Mouse (Mus musculus) NIH3T3 (cell line): Measurements from ENCODE around the gene Grap2.

ENCODE experiments used
- DNase-seq: peaks from one replicate; pipeline ENCODE4 v3.0.0-alpha.2; 2012; ENCODE audit warnings: low read depth

Gene Grap2

DNA sequence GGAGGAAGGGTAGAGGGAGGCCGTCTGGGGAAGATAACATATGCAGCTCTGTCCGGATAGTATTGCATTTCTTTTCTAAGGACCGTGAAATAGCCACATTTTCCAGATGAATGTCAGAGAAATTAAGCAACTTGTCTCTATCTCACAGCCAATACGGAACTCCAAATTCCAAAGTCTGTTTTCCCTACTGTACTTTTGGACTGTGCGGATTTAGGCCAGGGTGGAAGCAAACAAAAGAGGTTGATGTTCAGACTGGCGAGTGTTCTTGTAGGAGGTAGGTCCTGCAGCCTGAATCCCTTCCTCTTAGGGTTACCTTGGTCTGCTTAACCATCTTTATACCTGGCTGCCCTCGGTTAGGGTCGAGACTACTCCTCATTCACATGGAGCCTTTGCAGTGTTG lies 109.9 kb downstream of the Grap2 start:
- DNase-seq = no peak

DNA sequence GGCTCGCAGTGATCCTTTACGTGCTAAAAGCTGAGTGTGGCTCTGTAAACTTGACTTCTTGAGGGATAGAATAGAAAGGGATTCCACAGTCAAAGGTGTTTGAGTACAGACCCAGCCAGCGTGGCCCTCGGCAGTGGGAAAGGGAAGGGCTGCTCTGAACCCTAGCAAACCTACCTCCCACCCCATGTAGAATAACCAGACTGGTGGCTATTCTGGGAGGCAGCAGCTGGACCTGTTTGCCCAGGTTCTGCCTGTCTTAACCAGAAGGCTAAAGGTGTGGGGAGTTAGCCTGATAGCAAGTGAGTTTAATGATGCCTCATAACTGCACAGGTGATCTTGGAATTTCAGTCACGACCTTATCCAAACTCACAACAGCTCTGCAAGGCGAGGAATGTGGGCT lies 110.8 kb downstream of the Grap2 start:
- no peak for DNase-seq

- no peak for DNase-seq
Measured at GRCm38 (mm10) chr15:80683990-80684389, 111.6 kb downstream of the Grap2 start.

- no peak for DNase-seq
Measured at GRCm38 (mm10) chr15:80684786-80685602, 112.6 kb downstream of the Grap2 start.

DNA sequence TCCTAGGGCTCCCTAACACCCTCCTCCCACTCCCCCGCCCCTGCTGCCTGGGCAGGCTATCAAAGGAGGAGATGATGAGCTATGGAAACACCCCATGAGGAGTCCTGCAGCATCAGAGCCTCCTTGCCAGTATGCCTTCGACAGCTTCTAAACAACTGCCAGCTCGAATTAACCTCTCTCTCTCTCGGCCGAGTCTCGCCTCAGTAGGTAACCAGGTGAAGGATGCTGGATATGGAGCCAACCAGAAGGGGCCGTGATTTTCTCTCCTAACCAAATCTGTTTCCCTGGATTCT lies 113.2 kb downstream of the Grap2 start:
- no peak for DNase-seq

GRCm38 (mm10) chr15:80688536-80688935 lies 116.1 kb downstream of the Grap2 start:
- no peak for DNase-seq

GRCm38 (mm10) chr15:80693492-80693891 lies 121.1 kb downstream of the Grap2 start:
- no peak for DNase-seq

- DNase-seq = peak; percentile 86
Measured at GRCm38 (mm10) chr15:80694125-80694910, 121.9 kb downstream of the Grap2 start.

DNA sequence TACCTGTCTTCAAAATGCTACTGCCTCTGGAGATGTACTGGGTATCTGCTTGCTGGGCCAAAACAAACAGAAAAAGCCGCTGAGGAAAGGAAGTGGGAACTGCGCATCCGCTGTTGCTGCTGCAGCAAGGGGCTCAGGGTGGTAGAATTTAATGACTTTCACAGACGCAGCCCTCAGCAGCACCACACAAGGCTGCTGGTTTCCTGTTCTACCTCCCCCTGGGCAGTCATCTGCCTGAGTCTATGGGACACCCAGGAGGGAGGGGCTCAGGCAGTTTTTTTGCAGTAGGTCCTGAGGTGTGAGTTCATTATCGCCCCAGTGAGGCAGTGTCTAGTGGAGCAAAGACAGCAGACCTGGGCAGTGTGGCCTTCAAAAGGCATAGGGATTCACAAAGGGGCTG lies 125.2 kb downstream of the Grap2 start:
- no peak for DNase-seq

DNA sequence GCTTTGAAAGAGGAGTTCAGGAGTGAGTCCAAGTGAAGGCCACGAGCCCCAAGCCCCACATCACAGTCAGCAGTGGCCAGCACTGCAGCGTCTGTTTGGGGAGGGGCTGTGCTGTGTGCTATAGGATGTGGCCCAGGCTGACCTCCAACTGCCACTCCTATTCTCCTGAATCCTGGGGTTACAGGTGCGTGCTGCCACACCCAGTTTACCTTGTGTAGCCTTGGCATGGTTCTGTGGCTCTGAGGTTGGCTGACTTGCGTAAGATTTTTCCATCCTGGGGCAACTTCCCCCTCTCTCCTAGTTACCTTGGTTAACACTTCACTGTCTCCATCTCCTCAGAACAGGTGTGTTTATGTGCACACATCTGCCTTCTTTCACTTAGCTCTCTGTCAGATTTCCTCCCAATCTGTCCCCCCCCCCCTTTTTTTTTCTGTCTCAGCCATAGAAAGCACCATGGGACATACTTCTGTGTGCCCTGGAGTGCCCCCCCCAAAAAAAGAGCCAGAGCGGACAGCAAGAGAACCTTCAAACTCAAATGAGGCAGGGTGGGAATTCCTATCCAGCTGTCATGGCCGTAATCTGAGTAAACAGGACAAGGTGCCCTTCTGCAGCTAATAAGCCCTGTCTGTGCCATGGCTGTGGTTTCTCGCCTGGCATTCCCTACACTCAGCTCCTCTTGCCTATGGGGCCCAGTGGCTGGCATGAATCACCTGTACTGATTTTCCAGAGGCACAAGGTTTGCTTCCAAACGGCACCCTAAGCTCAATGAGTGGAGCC lies 129.3 kb downstream of the Grap2 start:
- no peak for DNase-seq
